Mouse (Mus musculus): ENCODE results near the gene Slc2a6. TPM values are rescaled to one million over a fixed set of nuclear protein-coding genes. Genes with fewer than 3 reads are reported as not detected.

The Slc2a6 gene
- total RNA-seq, 2 experiments from 2014 or later, result 23.0 to 40.0 TPM

GRCm38 (mm10) chr2:26973116-26973515 lies 54.7 kb downstream of the Slc2a6 start, which contains the start of gene Adamts13:
Gene Adamts13 (plus strand): TSS chr2:26973416.
- no peak for ATAC-seq (ENCODE audit: poor library complexity, severe bottlenecking)

Other genes starting within 250 kb of the Slc2a6 start
- gene Abo, start 163.0 kb downstream of the Slc2a6 start, total RNA-seq (2015), result not detected in 2 replicates
- gene Abo, start 163.0 kb downstream of the Slc2a6 start, total RNA-seq (2017), result not detected in 2 replicates
- gene Surf6, start 125.1 kb downstream of the Slc2a6 start, total RNA-seq (2015), result 8.9 and 9.2 TPM in 2 replicates
- gene Surf6, start 125.1 kb downstream of the Slc2a6 start, total RNA-seq (2017), result 20.7 and 27.9 TPM in 2 replicates
- gene Med22, start 117.3 kb downstream of the Slc2a6 start, total RNA-seq (2015), result 5.6 and 7.2 TPM in 2 replicates
- gene Med22, start 117.3 kb downstream of the Slc2a6 start, total RNA-seq (2017), result 10.9 and 12.7 TPM in 2 replicates
- 1,352 and 1,498 TPM in 2 replicates for gene Rpl7a, start 117.2 kb downstream of the Slc2a6 start, total RNA-seq (2015)
- gene Rpl7a, start 117.2 kb downstream of the Slc2a6 start, total RNA-seq (2017), result 1,113 and 1,311 TPM in 2 replicates
- gene Surf2, start 111.6 kb downstream of the Slc2a6 start, total RNA-seq (2015), result 31.3 and 35.6 TPM in 2 replicates
- gene Surf2, start 111.6 kb downstream of the Slc2a6 start, total RNA-seq (2017), result 34.0 and 34.5 TPM in 2 replicates
- 102 and 106 TPM in 2 replicates for gene Surf1, start 111.5 kb downstream of the Slc2a6 start, total RNA-seq (2015)
- gene Surf1, start 111.5 kb downstream of the Slc2a6 start, total RNA-seq (2017), result 61.3 and 77.4 TPM in 2 replicates
- 95.0 and 100 TPM in 2 replicates for gene Surf4, start 94.1 kb downstream of the Slc2a6 start, total RNA-seq (2015)
- gene Surf4, start 94.1 kb downstream of the Slc2a6 start, total RNA-seq (2017), result 86.1 and 98.4 TPM in 2 replicates
- 0.16 and 0.60 TPM in 2 replicates for gene Stkld1, start 94.0 kb downstream of the Slc2a6 start, total RNA-seq (2015)
- not detected in 2 replicates for gene Stkld1, start 94.0 kb downstream of the Slc2a6 start, total RNA-seq (2017)
- 19.4 and 21.1 TPM in 2 replicates for gene Rexo4, start 63.6 kb downstream of the Slc2a6 start, total RNA-seq (2015)
- 69.1 and 72.6 TPM in 2 replicates for gene Rexo4, start 63.6 kb downstream of the Slc2a6 start, total RNA-seq (2017)
- 0.04 TPM in 1 of 2 replicates, not detected in the other for gene Adamts13, start 54.6 kb downstream of the Slc2a6 start, total RNA-seq (2015)
- gene Adamts13, start 54.6 kb downstream of the Slc2a6 start, total RNA-seq (2017), result 0.24 and 0.95 TPM in 2 replicates
- 11.9 and 14.9 TPM in 2 replicates for gene Cacfd1, start 18.1 kb downstream of the Slc2a6 start, total RNA-seq (2015)
- 4.7 and 7.5 TPM in 2 replicates for gene Cacfd1, start 18.1 kb downstream of the Slc2a6 start, total RNA-seq (2017)
- not detected in 2 replicates for gene Mymk, start 44.2 kb upstream of the Slc2a6 start, total RNA-seq (2015)
- not detected in 2 replicates for gene Mymk, start 44.2 kb upstream of the Slc2a6 start, total RNA-seq (2017)
- not detected in 2 replicates for gene Adamtsl2, start 51.4 kb upstream of the Slc2a6 start, total RNA-seq (2015)
- gene Adamtsl2, start 51.4 kb upstream of the Slc2a6 start, total RNA-seq (2017), result not detected in 2 replicates
- gene Fam163b, start 114.5 kb upstream of the Slc2a6 start, total RNA-seq (2015), result not detected in 2 replicates
- gene Fam163b, start 114.5 kb upstream of the Slc2a6 start, total RNA-seq (2017), result not detected in 2 replicates
- not detected in 2 replicates for gene Dbh, start 137.2 kb upstream of the Slc2a6 start, total RNA-seq (2015)
- not detected in 2 replicates for gene Dbh, start 137.2 kb upstream of the Slc2a6 start, total RNA-seq (2017)
- gene Sardh, start 220.3 kb upstream of the Slc2a6 start, total RNA-seq (2015), result not detected in 2 replicates
- gene Sardh, start 220.3 kb upstream of the Slc2a6 start, total RNA-seq (2017), result 2.0 TPM in 1 of 2 replicates, not detected in the other